Mouse (Mus musculus) left cerebral cortex, postnatal 25 days (tissue): ENCODE measurements around the gene Sowahb. TPM values are rescaled to one million over a fixed set of nuclear protein-coding genes. Genes with fewer than 3 reads are reported as not detected.

ENCODE experiments used
- DNase-seq, 2 experiments: peaks; one replicate each; pipeline ENCODE4 v3.0.0; 2022; ENCODE audit warnings: low spot score in 2 of 2, mixed read lengths in 1 of 2
- intact Hi-C: fragments of 180-260 bp; cut with DNase I; formaldehyde crosslinking; loops from one replicate; pipeline ENCODE4 v1.15.1; 2025
- total RNA-seq, 2 experiments: library from RNA; stranded (reverse); gene quantifications; 2 replicates each; pipeline ENCODE4 v1.2.3; 2021

Sowahb gene
- total RNA-seq, 2 experiments from 2014 or later: 13.1 to 18.7 TPM

GRCm38 (mm10) chr5:93017678-93018077, 27.1 kb downstream of the Sowahb start:
- intact Hi-C loops: no loop called here
- no peak for DNase-seq

- intact Hi-C loops: no loop called here
- no peak for DNase-seq
Measured at GRCm38 (mm10) chr5:93008256-93008655, 36.6 kb downstream of the Sowahb start.

- intact Hi-C loops: no loop called here
Measured at GRCm38 (mm10) chr5:93005815-93006341, 38.9 kb downstream of the Sowahb start.

GRCm38 (mm10) chr5:93005229-93005814, 39.5 kb downstream of the Sowahb start:
- intact Hi-C loops: no loop called here
- peak in 1 of 2 experiments; percentile 86 for DNase-seq

More at GRCm38 (mm10) chr5:93005815-93006341, 38.9 kb downstream of the Sowahb start:
- peak in 1 of 2 experiments; percentile 75 for DNase-seq

- no peak for DNase-seq
- intact Hi-C loops: loop anchor here (5.0 kb wide), 1 partner anchor 135 kb away; no protein-coding TSS in a partner anchor
Measured at GRCm38 (mm10) chr5:93002615-93003014, 42.2 kb downstream of the Sowahb start.

- intact Hi-C loops: loop anchor here (1.0 to 5.0 kb wide), 3 partner anchors 44 to 136 kb away; partner anchors contain the start of genes Sept11 and Sowahb
- peak; percentile 67 to 95 for DNase-seq
Measured at GRCm38 (mm10) chr5:93000774-93001757, 43.8 kb downstream of the Sowahb start.

- peak in 1 of 2 experiments; percentile 31 for DNase-seq
- intact Hi-C loops: loop anchor here (2.0 to 5.0 kb wide), 2 partner anchors 93 to 137 kb away; partner anchors contain the start of gene Sept11
Measured at GRCm38 (mm10) chr5:93000060-93000459, 44.8 kb downstream of the Sowahb start.

GRCm38 (mm10) chr5:92998494-92999016, 46.3 kb downstream of the Sowahb start:
- intact Hi-C loops: no loop called here
- DNase-seq: no peak

- intact Hi-C loops: no loop called here
- peak in 1 of 2 experiments; percentile 29 for DNase-seq
Measured at GRCm38 (mm10) chr5:92997428-92998120, 47.2 kb downstream of the Sowahb start.

GRCm38 (mm10) chr5:92994861-92995260, 50.0 kb downstream of the Sowahb start:
- intact Hi-C loops: no loop called here

GRCm38 (mm10) chr5:92994309-92994708, 50.5 kb downstream of the Sowahb start:
- no peak for DNase-seq
- intact Hi-C loops: no loop called here

More at GRCm38 (mm10) chr5:92994861-92995260, 50.0 kb downstream of the Sowahb start:
- DNase-seq: no peak

GRCm38 (mm10) chr5:92992106-92992505, 52.7 kb downstream of the Sowahb start:
- intact Hi-C loops: no loop called here
- no peak for DNase-seq

Other genes starting within 250 kb of the Sowahb start
- gene Sept11, start 48.4 kb upstream of the Sowahb start, total RNA-seq: 100 to 1,000 TPM; 195 to 212 TPM
- gene Ccni, start 161.5 kb upstream of the Sowahb start, total RNA-seq: 100 to 1,000 TPM; 286 to 294 TPM
- under 1 TPM in 1 of 2 experiments, not detected in 1; 0.66 TPM for gene 2010109A12Rik, start 161.5 kb upstream of the Sowahb start, total RNA-seq
- gene Ccng2, start 222.2 kb upstream of the Sowahb start, total RNA-seq: 10 to 100 TPM; 44.3 to 46.4 TPM